Mouse (Mus musculus) liver, embryonic 16.5 days (tissue): ENCODE results near the gene Serpine3. TPM values are rescaled to one million over a fixed set of nuclear protein-coding genes. Genes with fewer than 3 reads are reported as not detected.

ENCODE experiments used
- ATAC-seq: fragments of 200-750 bp; cut with Nextera tagmentation; 2 replicates; pipeline ENCODE4 v1.8.0; 2017; ENCODE audit warnings: low read depth, mild to moderate bottlenecking, moderate number of reproducible peaks, moderate library complexity
- H3K27ac ChIP-seq: fragments of 300-500 bp; sonication (generic); 2 replicates; pipeline ENCODE4 v1.5.1; 2014; ENCODE audit warnings: mild to moderate bottlenecking, low read length
- H3K27me3 ChIP-seq: fragments of 300-500 bp; sonication (generic); 2 replicates; pipeline ENCODE4 v1.6.1; 2014; ENCODE audit warnings: low read depth, low read length, mixed read lengths; ENCODE audit not compliant: control insufficient read depth, insufficient read depth
- H3K36me3 ChIP-seq: fragments of 300-500 bp; sonication (generic); 2 replicates; pipeline ENCODE4 v1.6.1; 2014; ENCODE audit warnings: mild to moderate bottlenecking; ENCODE audit not compliant: control insufficient read depth, insufficient read depth
- H3K4me1 ChIP-seq: fragments of 300-500 bp; sonication (generic); 2 replicates; pipeline ENCODE4 v1.6.1; 2014; ENCODE audit warnings: low read depth, low read length, mixed read lengths; ENCODE audit not compliant: control insufficient read depth
- H3K4me2 ChIP-seq: fragments of 300-500 bp; sonication (generic); 2 replicates; pipeline ENCODE4 v1.6.1; 2014; ENCODE audit warnings: low read depth, low read length, mixed read lengths
- H3K4me3 ChIP-seq: fragments of 300-500 bp; sonication (generic); 2 replicates; pipeline ENCODE4 v1.5.1; 2014; ENCODE audit warnings: low read depth, mild to moderate bottlenecking, low read length
- H3K9ac ChIP-seq: fragments of 300-500 bp; sonication (generic); 2 replicates; pipeline ENCODE4 v1.6.1; 2014; ENCODE audit warnings: low read depth, low read length
- H3K9me3 ChIP-seq: fragments of 300-500 bp; sonication (generic); replicated peaks from 2 replicates; pipeline ENCODE4 v1.6.1; 2016; ENCODE audit warnings: low read length; ENCODE audit not compliant: control insufficient read depth
- whole genome bisulfite sequencing: fragments of 180-500 bp; shearing (Covaris S2); extraction: QIAGEN DNeasy Blood & Tissue Kit; methylation state at CpG from one replicate; pipeline ENCODE4 v1.1.7; 2014; ENCODE audit not compliant: insufficient replicate concordance; 5-methylcytosine and 5-hydroxymethylcytosine counted together
- polyA plus RNA-seq: library from polyadenylated mRNA; unstranded; fragments of >200 nt; fragmentation: Nextera tagmentation; extraction: Ambion mirVana; gene quantifications from 2 replicates; pipeline ENCODE4 v1.2.1, GENCODE M21; 2015

Gene Serpine3
- polyA plus RNA-seq, 1 experiment from 2014 or later = not detected

DNA sequence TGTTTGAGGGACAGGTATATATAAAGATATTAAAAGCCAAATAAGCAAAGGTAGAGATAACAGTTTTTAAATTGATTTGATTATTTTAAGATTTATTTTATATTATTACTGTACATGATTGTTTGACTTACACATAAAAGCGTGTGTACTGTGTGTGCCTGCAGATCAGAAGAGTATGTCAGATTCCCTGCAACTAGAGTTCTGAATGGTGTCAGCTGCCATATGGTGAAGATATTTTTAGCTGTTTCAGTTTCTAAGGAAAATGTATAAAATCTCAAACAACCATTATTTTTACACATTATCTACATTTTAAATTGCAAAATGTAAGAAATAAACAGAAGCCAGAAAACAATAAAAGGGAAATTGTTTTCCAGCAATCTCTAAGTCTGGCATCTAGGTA is 58.2 kb downstream of the Serpine3 start:
- ATAC-seq = no peak
- Histone ChIP-seq H3K27ac (no peak overlapping the region), H3K4me3 (no peak overlapping the region), H3K36me3 (0 out of 2 replicates have a peak, but pooled peaks cover 3% of the 10 kb centered on the region), H3K27me3 (no peaks in the 10 kb centered on the region), H3K9me3 (no peaks in the 10 kb centered on the region), H3K4me1 (no peaks in the 10 kb centered on the region), H3K9ac (no peak overlapping the region), H3K4me2 (no peak overlapping the region)
- WGBS = 75% methylated on average over 1 of the region's 1 CpGs

- Histone ChIP-seq H3K9me3 (no peaks in the 10 kb centered on the region), H3K9ac (no peak overlapping the region), H3K27ac (no peak overlapping the region), H3K27me3 (no peaks in the 10 kb centered on the region), H3K36me3 (0 out of 2 replicates have a peak, but pooled peaks cover 3% of the 10 kb centered on the region), H3K4me3 (no peak overlapping the region), H3K4me2 (no peak overlapping the region), H3K4me1 (no peaks in the 10 kb centered on the region)
- no peak for ATAC-seq
Measured at GRCm38 (mm10) chr14:62724560-62724959, 61.1 kb downstream of the Serpine3 start.

- Histone ChIP-seq H3K36me3 (peaks cover 6% of the 10 kb centered on the region), H3K9me3 (no peaks in the 10 kb centered on the region), H3K4me3 (no peak overlapping the region), H3K4me1 (no peaks in the 10 kb centered on the region), H3K27me3 (no peaks in the 10 kb centered on the region), H3K9ac (no peak overlapping the region), H3K4me2 (no peak overlapping the region), H3K27ac (no peak overlapping the region)
- no peak for ATAC-seq
- 42% methylated on average over 1 of the region's 1 CpGs for WGBS
Measured at GRCm38 (mm10) chr14:62731902-62732301, 68.4 kb downstream of the Serpine3 start.

GRCm38 (mm10) chr14:62733666-62734065 is 70.2 kb downstream of the Serpine3 start:
- 65% methylated on average over 2 of the region's 2 CpGs for WGBS
- Histone ChIP-seq H3K9me3 (no peaks in the 10 kb centered on the region), H3K27ac (no peak overlapping the region), H3K27me3 (no peaks in the 10 kb centered on the region), H3K4me2 (no peak overlapping the region), H3K9ac (no peak overlapping the region), H3K4me3 (no peak overlapping the region), H3K4me1 (no peaks in the 10 kb centered on the region), H3K36me3 (peaks cover 6% of the 10 kb centered on the region)
- no peak for ATAC-seq

- H3K9me3 ChIP-seq = no peaks in the 10 kb centered on the region
- H3K36me3 ChIP-seq = peaks cover 6% of the 10 kb centered on the region
- H3K27me3 ChIP-seq = no peaks in the 10 kb centered on the region
- no peak overlapping the region for H3K9ac ChIP-seq
- no peak overlapping the region for H3K4me3 ChIP-seq
- H3K4me2 ChIP-seq = no peak overlapping the region
- 68% methylated on average over 1 of the region's 1 CpGs for WGBS
- no peak for ATAC-seq
- no peak overlapping the region for H3K27ac ChIP-seq
- H3K4me1 ChIP-seq = no peaks in the 10 kb centered on the region
Measured at GRCm38 (mm10) chr14:62735646-62736045, 72.2 kb downstream of the Serpine3 start.

Other genes starting within 250 kb of the Serpine3 start
- gene Gucy1b2, start 207.4 kb upstream of the Serpine3 start, polyA plus RNA-seq = not detected in 2 replicates
- 2.1 and 2.7 TPM in 2 replicates for gene Fam124a, start 107.9 kb upstream of the Serpine3 start, polyA plus RNA-seq
- not detected in 2 replicates for gene Gm4131, start 96.7 kb upstream of the Serpine3 start, polyA plus RNA-seq
- 10.6 and 11.9 TPM in 2 replicates for gene Ints6, start 97.5 kb downstream of the Serpine3 start, polyA plus RNA-seq
- 2.8 and 3.1 TPM in 2 replicates for gene Wdfy2, start 174.0 kb downstream of the Serpine3 start, polyA plus RNA-seq